Mouse (Mus musculus): ENCODE results near the gene Ccl27a. TPM values are rescaled to one million over a fixed set of nuclear protein-coding genes. Genes with fewer than 3 reads are reported as not detected.
A peak's percentile ranks its signal among the peaks of the same experiment; 100 is the strongest.
"Not testable (repeated sequence)": the region's sequence is repeated elsewhere in the genome, so short reads cannot be mapped to it uniquely, and the experiment has no call there.

Gene Ccl27a
- 1 to 10 TPM in 17 of 26 experiments, under 1 TPM in 1, not detected in 8; 0.92 to 5.9 (median 2.7) TPM for total RNA-seq (2018; cell fraction: chromatin; rRNA removed)
- total RNA-seq (2018; cell fraction: cytosol; rRNA removed) = 1 to 10 TPM in 12 of 26 experiments, under 1 TPM in 13, not detected in 1; 0.40 to 2.3 (median 0.86) TPM
- total RNA-seq (2018; cell fraction: nucleus; rRNA removed) = 1 to 10 TPM in 18 of 26 experiments, under 1 TPM in 1, not detected in 7; 0.98 to 8.4 (median 2.3) TPM
- 1.1 to 3.3 TPM in 2 of 3 replicates, not detected in the other for polyA plus RNA-seq (2018)

GRCm38 (mm10) chr4:41774002-41774401 is at the start of gene Ccl27a:
Gene Ccl27a (minus strand): TSS chr4:41774247.
- not testable (repeated sequence) for H3K79me2 ChIP-seq (ENCODE audit: inconsistent target); H3K36me3 ChIP-seq (ENCODE audit: inconsistent target); H3K27ac ChIP-seq
- WGBS (ENCODE audit: missing documents) = 4% methylated on average over 8 of the region's 14 CpGs
- peak within 1 kb of the TSS; percentile 8; the same call in 1 of the 2 replicates for H3K4me3 ChIP-seq (ENCODE audit: inconsistent target)

- not testable (repeated sequence) for H3K4me3 ChIP-seq (ENCODE audit: inconsistent target); H3K36me3 ChIP-seq (ENCODE audit: inconsistent target); H3K79me2 ChIP-seq (ENCODE audit: inconsistent target); H3K27ac ChIP-seq
- no CpG with 5 or more reads among the region's 3 CpGs for WGBS (ENCODE audit: missing documents)
These were observed 9.2 kb upstream of the Ccl27a start for GRCm38 (mm10) chr4:41783197-41783596.

DNA sequence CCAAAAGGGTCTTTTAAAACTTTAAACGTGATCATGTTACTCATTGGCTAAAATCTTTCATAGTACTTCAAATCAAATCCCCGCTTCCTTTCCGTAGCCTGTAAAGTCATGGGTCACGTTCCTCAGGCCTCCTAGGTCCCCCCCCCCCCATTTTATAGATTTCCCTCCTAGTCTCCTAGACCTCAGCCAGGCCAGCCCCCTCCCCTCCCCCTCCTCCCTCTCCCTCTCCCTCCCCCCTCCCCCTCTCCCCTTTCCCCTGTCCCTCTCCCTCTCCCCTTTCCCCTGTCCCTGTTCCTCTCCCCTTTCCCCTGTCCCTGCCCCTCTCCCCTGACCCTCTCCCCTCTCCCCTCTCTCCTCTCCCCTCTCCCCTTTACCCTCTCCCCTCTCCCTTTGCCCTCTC is 8.7 kb upstream of the Ccl27a start:
- not testable (repeated sequence) for H3K79me2 ChIP-seq (ENCODE audit: inconsistent target); H3K36me3 ChIP-seq (ENCODE audit: inconsistent target); H3K4me3 ChIP-seq (ENCODE audit: inconsistent target); H3K27ac ChIP-seq
- WGBS (ENCODE audit: missing documents) = 100% methylated on average over 2 of the region's 4 CpGs

DNA sequence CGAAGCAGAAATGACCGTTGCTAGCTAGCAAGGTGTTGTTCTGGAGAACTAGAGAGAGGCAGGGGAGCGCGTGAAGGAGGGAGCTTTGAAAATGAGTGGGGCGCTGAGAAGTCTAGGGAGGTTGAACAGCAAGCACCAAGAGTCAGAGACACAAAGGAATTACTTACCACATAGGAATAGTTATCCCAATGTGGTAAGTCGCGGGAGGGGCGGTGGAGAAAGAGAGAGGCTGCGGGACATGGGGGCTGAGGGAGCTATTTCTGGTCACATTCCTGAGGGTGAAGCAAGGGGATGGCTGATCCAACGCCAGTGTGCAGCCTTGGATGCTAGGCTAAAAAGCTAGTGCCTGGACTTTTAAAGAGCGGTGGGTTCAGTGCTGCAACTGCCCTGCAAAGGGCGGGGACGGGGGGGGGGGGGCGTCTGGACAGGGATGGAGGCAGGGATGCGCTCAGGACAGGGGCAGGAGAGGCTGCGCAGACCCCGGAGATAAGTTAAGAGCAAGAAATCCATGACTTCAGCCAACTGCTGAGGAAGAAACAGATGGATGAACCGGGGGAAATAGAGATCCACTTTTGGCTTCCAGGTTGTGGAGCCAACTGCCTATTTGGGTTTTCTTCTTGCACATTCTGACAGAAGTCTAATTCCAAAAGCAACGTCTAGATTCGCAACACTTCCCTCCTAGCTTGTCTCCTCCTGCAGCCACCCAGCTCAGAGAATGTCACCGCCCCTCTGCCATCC is 7.9 kb upstream of the Ccl27a start:
- 32% methylated on average over 11 of the region's 21 CpGs for WGBS (ENCODE audit: missing documents)
- H3K79me2 ChIP-seq (ENCODE audit: inconsistent target); H3K4me3 ChIP-seq (ENCODE audit: inconsistent target); H3K36me3 ChIP-seq (ENCODE audit: inconsistent target); H3K27ac ChIP-seq: not testable (repeated sequence)

GRCm38 (mm10) chr4:41781271-41781670 is 7.2 kb upstream of the Ccl27a start:
- not testable (repeated sequence) for H3K4me3 ChIP-seq (ENCODE audit: inconsistent target); H3K27ac ChIP-seq; H3K79me2 ChIP-seq (ENCODE audit: inconsistent target); H3K36me3 ChIP-seq (ENCODE audit: inconsistent target)
- 50% methylated on average over 1 of the region's 9 CpGs for WGBS (ENCODE audit: missing documents)

DNA sequence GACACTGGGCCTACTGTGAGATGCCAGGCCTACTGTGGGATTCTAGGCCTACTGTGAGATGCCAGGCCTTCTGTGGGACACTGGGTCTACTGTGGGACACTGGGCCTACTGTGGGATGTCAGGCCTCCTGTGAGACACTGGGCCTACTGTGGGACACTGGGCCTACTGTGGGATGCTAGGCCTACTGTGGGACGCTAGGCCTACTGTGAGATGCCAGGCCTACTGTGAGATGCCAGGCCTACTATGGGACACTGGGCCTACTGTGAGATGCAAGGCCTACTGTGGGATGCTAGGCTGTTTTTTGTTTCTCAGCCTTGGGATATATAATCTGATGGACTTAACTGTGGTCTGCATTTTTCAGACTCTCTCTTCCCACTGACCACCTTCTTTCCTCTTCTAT is 1.8 kb upstream of the Ccl27a start:
- not testable (repeated sequence) for H3K79me2 ChIP-seq (ENCODE audit: inconsistent target); H3K36me3 ChIP-seq (ENCODE audit: inconsistent target); H3K27ac ChIP-seq; H3K4me3 ChIP-seq (ENCODE audit: inconsistent target)
- 100% methylated on average over 1 of the region's 1 CpGs for WGBS (ENCODE audit: missing documents)

- H3K27ac ChIP-seq; H3K36me3 ChIP-seq (ENCODE audit: inconsistent target); H3K4me3 ChIP-seq (ENCODE audit: inconsistent target); H3K79me2 ChIP-seq (ENCODE audit: inconsistent target): not testable (repeated sequence)
- 86% methylated on average over 3 of the region's 3 CpGs for WGBS (ENCODE audit: missing documents)
These were observed 459 bp upstream of the Ccl27a start for GRCm38 (mm10) chr4:41774506-41774905.

DNA sequence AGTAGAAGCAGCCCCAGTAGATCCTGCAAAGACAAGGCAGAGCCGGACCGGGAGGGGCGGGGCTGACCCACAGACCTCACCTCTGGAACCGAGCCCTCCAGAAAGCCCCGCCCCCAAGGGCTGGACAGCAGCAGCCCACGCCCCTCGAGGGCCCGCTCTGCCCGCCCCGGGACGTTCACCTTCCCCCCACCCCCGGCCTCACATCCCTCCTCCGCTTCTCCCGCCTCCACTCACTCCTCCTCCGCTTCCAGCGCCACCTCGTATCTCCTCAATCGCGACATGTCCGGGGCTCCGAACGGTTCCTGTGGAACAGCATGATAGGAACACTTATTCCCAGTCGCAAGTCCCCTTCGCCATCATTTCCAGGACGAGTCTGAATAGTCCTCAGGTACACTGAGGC is 545 bp downstream of the Ccl27a start:
- not testable (repeated sequence) for H3K36me3 ChIP-seq (ENCODE audit: inconsistent target); H3K79me2 ChIP-seq (ENCODE audit: inconsistent target); H3K27ac ChIP-seq
- peak overlapping the region; percentile 8; the same call in 1 of the 2 replicates for H3K4me3 ChIP-seq (ENCODE audit: inconsistent target)
- WGBS (ENCODE audit: missing documents) = 0% methylated on average over 9 of the region's 25 CpGs

- not testable (repeated sequence) for H3K4me3 ChIP-seq (ENCODE audit: inconsistent target); H3K27ac ChIP-seq; H3K36me3 ChIP-seq (ENCODE audit: inconsistent target); H3K79me2 ChIP-seq (ENCODE audit: inconsistent target)
- WGBS (ENCODE audit: missing documents) = 13% methylated on average over 4 of the region's 16 CpGs
These were observed 1.1 kb downstream of the Ccl27a start for GRCm38 (mm10) chr4:41772946-41773345.

DNA sequence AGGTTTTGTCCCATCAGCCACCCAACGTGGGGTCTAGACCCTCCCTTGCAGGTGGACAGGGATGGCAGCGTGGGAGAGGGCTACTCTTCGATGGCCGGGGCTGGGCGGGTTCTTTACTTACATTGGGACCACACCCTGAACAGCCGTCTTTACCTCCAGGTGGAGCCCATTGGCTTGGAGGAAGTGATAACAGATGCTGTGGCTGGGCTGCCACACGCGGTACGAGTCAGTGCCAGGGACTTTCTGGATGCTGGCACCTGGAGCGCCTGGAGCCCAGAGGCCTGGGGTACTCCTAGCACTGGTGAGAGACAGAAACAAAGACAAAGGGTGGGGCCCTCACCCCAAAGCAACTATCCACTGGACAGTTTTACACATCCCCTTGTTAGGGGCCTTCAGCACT is 6.7 kb downstream of the Ccl27a start:
- not testable (repeated sequence) for H3K79me2 ChIP-seq (ENCODE audit: inconsistent target); H3K36me3 ChIP-seq (ENCODE audit: inconsistent target); H3K4me3 ChIP-seq (ENCODE audit: inconsistent target); H3K27ac ChIP-seq
- 85% methylated on average over 10 of the region's 10 CpGs for WGBS (ENCODE audit: missing documents)

- H3K36me3 ChIP-seq (ENCODE audit: inconsistent target); H3K27ac ChIP-seq; H3K4me3 ChIP-seq (ENCODE audit: inconsistent target); H3K79me2 ChIP-seq (ENCODE audit: inconsistent target): not testable (repeated sequence)
- 78% methylated on average over 1 of the region's 6 CpGs for WGBS (ENCODE audit: missing documents)
These were observed 10.9 kb downstream of the Ccl27a start for GRCm38 (mm10) chr4:41763176-41763575.

DNA sequence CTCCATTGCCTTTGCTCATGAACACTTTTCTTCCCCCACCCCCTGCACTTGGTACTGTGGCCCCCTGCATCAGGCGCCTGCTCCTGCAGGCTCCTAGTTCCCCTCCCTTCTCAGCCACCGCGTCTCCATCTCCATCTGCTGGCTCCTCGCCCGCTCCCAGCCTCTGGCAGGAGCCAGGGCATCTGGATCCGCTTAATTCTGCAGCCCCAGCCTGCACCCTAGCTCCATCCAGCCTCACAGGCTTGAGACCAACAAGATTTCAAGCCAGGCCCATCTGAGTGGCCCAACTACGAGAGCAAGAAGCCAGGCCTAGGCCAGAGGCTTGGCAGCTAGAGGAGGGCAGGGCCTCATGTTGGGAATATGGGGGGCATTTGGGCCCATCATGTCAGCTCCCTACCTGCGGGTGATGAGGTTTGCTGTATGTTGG is 11.3 kb downstream of the Ccl27a start:
- H3K4me3 ChIP-seq (ENCODE audit: inconsistent target); H3K79me2 ChIP-seq (ENCODE audit: inconsistent target); H3K36me3 ChIP-seq (ENCODE audit: inconsistent target); H3K27ac ChIP-seq: not testable (repeated sequence)
- 93% methylated on average over 8 of the region's 8 CpGs for WGBS (ENCODE audit: missing documents)

DNA sequence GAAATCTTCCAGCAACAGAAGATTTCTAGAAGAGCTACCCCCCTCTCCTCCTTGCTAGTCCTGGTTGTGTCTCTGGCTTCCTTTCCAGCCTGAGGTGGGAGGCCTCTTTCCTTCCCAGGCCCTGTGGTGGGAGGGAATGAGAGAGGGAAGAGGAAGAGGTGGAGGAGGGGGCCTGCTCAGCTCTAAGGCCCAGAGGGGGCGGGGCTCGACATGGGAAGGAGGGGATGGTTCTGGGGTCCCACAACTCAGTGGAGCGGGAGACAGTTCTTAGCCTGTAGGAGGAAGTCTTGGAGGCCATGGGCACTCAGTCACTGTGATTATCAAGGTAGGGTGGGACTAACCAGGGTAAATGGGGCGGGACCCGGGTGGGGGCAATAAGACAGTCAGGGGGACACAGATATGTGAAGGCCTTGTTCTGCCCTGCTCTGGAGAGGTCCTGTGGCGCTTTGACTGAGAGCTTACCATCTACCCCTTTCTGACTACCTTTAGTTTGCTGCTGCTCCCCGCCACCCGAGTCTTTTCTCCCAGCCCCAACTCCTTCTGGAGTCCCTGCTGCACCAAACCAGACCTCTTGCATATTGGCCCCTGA is 11.9 kb downstream of the Ccl27a start:
- Histone ChIP-seq H3K4me3 (ENCODE audit: inconsistent target) (no peak overlapping the region), H3K79me2 (ENCODE audit: inconsistent target) (no peaks in the 10 kb centered on the region), H3K27ac (no peak overlapping the region), H3K36me3 (ENCODE audit: inconsistent target) (peaks cover 7% of the 10 kb centered on the region; the same call in 1 of the 2 replicates)
- 71% methylated on average over 7 of the region's 8 CpGs for WGBS (ENCODE audit: missing documents)

DNA sequence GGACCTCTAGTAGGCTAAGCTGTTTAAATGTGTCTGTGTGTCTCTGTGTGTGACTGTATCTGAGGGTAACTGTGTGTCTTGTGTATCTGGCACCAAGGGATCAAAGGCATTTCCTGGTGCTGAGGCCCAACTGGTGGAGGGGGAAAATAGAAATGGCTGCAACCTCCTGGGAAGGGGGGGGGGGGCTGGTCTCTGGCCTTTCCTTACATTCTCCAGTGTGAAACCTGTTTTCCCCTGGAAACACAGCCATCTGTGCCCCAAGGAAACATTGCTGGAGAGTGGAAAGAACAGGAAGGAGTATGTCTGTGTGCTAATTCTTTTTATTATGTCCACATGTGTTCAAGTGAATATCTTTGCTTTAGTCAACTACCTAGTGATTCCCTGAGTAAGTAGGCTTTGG is 12.4 kb downstream of the Ccl27a start:
- Histone ChIP-seq H3K36me3 (ENCODE audit: inconsistent target) (peaks cover 7% of the 10 kb centered on the region; the same call in 1 of the 2 replicates), H3K27ac (no peak overlapping the region), H3K4me3 (ENCODE audit: inconsistent target) (no peak overlapping the region), H3K79me2 (ENCODE audit: inconsistent target) (no peaks in the 10 kb centered on the region)

GRCm38 (mm10) chr4:41760911-41761310 is 13.1 kb downstream of the Ccl27a start:
- 61% methylated on average over 4 of the region's 4 CpGs for WGBS (ENCODE audit: missing documents)
- Histone ChIP-seq H3K4me3 (ENCODE audit: inconsistent target) (peak overlapping the region; percentile 35), H3K36me3 (ENCODE audit: inconsistent target) (peaks cover 7% of the 10 kb centered on the region; the same call in 1 of the 2 replicates), H3K79me2 (ENCODE audit: inconsistent target) (no peaks in the 10 kb centered on the region), H3K27ac (no peak overlapping the region)
